Mouse (Mus musculus): Measurements from ENCODE around the gene Tmem143. TPM values are rescaled to one million over a fixed set of nuclear protein-coding genes. Genes with fewer than 3 reads are reported as not detected.
A peak's percentile ranks its signal among the peaks of the same experiment; 100 is the strongest.
"Not testable (repeated sequence)": the region's sequence is repeated elsewhere in the genome, so short reads cannot be mapped to it uniquely, and the experiment has no call there.

Gene Tmem143
- polyA plus RNA-seq, 1 experiment from 2014 or later, result 6.5 TPM

DNA sequence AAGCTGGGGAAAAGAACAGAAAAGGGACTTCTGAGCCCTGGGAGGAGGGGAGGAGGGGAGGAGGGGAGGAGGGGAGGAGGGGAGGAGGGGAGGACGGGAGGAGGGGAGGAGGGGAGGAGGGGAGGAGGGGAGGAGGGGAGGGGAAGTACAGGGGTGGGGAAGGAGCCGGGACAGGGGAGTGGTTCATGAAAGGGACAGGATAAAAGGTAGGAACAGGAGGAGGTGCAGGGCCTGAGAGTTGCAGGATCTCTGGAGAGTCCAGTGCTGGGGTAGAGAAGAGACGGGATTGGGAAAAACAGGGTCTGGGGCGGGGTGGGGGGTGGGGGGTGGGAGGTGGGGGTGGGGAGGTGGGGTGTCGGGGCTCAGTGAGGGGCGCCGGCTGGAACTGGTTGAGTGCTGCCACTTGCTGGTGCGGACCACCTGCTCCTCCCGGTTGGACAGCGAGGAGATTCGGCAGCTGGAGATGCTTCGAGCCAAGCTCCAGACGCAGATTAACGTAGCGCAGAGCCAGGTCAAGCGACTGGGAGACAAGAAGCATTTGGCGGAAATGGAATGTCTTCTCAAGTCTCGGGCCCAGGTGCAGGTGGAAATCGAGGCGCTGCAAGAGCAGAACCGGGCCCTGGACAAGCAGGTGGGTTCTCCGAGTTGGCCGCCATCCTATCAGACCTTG is 32.0 kb downstream of the Tmem143 start:
- Histone ChIP-seq H3K4me2 (ENCODE audit: low read length) (peak overlapping the region; percentile 32), H3K9ac (ENCODE audit: low read depth, low read length) (peak overlapping the region; percentile 41), H3K27me3 (replicated peaks; ENCODE audit: control insufficient read depth, insufficient read depth, low read length) (peaks cover 4% of the 10 kb centered on the region), H3K27ac (ENCODE audit: low read depth, low read length) (no peak overlapping the region), H3K4me1 (ENCODE audit: control insufficient read depth, insufficient read depth, low read depth, low read length) (peaks cover 3% of the 10 kb centered on the region; the same call in 1 of the 2 replicates), H3K9me3 (ENCODE audit: control insufficient read depth, low read length) (peaks cover 3% of the 10 kb centered on the region; the same call in 1 of the 2 replicates), H3K36me3 (ENCODE audit: control insufficient read depth, insufficient read depth, low read length) (no peaks in the 10 kb centered on the region), H3K4me3 (ENCODE audit: low read length) (no peak overlapping the region)
- WGBS, result 10% methylated on average over 21 of the region's 23 CpGs
- no peak for ATAC-seq

DNA sequence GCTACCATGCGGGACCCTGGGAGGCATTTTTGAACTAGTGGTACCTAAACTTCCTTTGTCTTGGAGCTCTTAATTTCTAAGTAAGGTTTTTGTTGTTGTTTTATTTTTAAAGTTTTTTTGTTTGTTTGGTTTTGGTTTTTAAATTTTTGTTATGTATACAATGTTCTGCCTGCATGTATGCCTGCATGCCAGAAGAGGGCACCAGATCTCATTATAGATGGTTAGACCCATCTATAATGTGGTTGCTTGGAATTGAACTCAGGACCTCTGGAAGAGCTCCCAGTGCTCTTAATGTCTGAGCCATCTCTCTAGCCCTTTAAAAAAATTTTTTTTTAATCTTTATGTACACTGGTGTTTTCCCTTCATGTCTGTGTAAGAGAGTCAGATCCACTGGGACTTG is 32.9 kb downstream of the Tmem143 start:
- 97% methylated on average over 1 of the region's 1 CpGs for WGBS
- no peak overlapping the region for H3K4me2 ChIP-seq (ENCODE audit: low read length)
- no peak for ATAC-seq
- peaks cover 4% of the 10 kb centered on the region for H3K27me3 ChIP-seq (replicated peaks; ENCODE audit: control insufficient read depth, insufficient read depth, low read length)
- H3K9me3 ChIP-seq (ENCODE audit: control insufficient read depth, low read length), result peaks cover 3% of the 10 kb centered on the region; the same call in 1 of the 2 replicates
- H3K9ac ChIP-seq (ENCODE audit: low read depth, low read length), result no peak overlapping the region
- no peaks in the 10 kb centered on the region for H3K4me1 ChIP-seq (ENCODE audit: control insufficient read depth, insufficient read depth, low read depth, low read length)
- no peak overlapping the region for H3K4me3 ChIP-seq (ENCODE audit: low read length)
- no peak overlapping the region for H3K27ac ChIP-seq (ENCODE audit: low read depth, low read length)
- no peaks in the 10 kb centered on the region for H3K36me3 ChIP-seq (ENCODE audit: control insufficient read depth, insufficient read depth, low read length)

DNA sequence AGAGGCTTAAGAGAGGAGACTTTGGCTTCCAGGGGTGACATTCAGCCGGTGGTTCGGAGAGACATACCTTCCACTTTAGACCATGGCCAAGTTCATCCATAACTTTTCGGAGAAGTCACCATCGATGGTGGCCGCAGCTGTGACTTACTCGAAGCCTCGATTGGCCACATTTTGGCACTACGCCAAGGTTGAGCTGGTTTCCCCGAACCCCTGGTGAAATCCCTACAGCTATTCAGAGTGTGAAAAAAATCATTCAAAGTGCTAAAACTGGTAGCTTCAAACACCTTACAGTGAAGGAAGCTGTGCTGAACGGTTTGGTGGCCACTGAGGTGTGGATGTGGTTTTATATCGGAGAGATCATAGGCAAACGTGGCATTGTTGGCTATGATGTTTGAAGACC is 37.0 kb downstream of the Tmem143 start:
- not testable (repeated sequence) for H3K4me2 ChIP-seq (ENCODE audit: low read length); H3K4me1 ChIP-seq (ENCODE audit: control insufficient read depth, insufficient read depth, low read depth, low read length); ATAC-seq; H3K9ac ChIP-seq (ENCODE audit: low read depth, low read length); H3K27me3 ChIP-seq (replicated peaks; ENCODE audit: control insufficient read depth, insufficient read depth, low read length); H3K27ac ChIP-seq (ENCODE audit: low read depth, low read length); H3K4me3 ChIP-seq (ENCODE audit: low read length); H3K36me3 ChIP-seq (ENCODE audit: control insufficient read depth, insufficient read depth, low read length); H3K9me3 ChIP-seq (ENCODE audit: control insufficient read depth, low read length)
- 90% methylated on average over 12 of the region's 12 CpGs for WGBS

DNA sequence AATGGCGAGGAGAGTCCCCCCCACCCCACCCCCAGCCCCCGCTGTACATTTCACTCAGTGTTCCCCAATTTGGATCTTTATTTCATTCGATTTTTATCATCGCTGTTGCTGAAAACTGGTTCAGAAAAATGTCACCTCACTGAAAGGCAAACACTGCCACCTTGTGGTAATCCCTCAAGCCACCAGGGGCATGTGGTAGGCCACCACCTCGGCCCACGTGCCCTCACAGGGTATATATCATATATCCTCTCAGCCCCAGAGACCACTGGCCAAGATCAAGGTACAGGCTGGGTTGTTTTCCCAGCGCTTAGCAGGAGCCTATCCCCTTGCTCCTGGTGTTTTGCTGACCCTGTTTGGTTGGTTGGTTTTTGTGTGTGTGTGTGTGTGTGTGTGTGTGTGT is 38.4 kb downstream of the Tmem143 start:
- Histone ChIP-seq H3K9me3 (ENCODE audit: control insufficient read depth, low read length) (peaks cover 3% of the 10 kb centered on the region; the same call in 1 of the 2 replicates), H3K9ac (ENCODE audit: low read depth, low read length) (no peak overlapping the region), H3K27me3 (replicated peaks; ENCODE audit: control insufficient read depth, insufficient read depth, low read length) (no peaks in the 10 kb centered on the region), H3K27ac (ENCODE audit: low read depth, low read length) (no peak overlapping the region), H3K4me2 (ENCODE audit: low read length) (no peak overlapping the region), H3K36me3 (ENCODE audit: control insufficient read depth, insufficient read depth, low read length) (no peaks in the 10 kb centered on the region), H3K4me1 (ENCODE audit: control insufficient read depth, insufficient read depth, low read depth, low read length) (no peaks in the 10 kb centered on the region), H3K4me3 (ENCODE audit: low read length) (no peak overlapping the region)
- WGBS, result 24% methylated on average over 7 of the region's 7 CpGs
- ATAC-seq, result no peak; the same call in 1 of the 2 replicates

DNA sequence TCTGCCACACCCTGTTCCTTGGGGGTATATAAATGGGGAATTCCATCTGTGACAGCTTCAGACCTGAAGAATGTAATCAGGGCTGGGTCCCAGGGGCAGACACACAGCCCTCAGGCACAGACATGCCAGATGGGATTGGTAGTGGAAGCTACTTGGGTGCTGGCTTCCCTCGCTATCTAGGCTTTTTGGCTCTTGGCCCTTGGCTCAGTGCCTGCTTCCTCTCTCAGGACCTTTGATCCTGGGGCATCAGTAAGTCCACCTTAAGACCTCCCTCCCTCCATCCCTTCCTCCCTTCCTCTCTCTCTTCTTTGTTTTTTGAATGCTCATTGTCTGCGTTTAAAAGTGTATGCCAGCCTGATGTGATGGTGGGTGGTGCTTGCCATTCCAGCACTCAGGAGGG is 43.1 kb downstream of the Tmem143 start:
- WGBS, result 47% methylated on average over 2 of the region's 2 CpGs
- H3K36me3 ChIP-seq (ENCODE audit: control insufficient read depth, insufficient read depth, low read length), result no peaks in the 10 kb centered on the region
- H3K4me3 ChIP-seq (ENCODE audit: low read length), result no peak overlapping the region
- H3K9ac ChIP-seq (ENCODE audit: low read depth, low read length), result no peak overlapping the region
- H3K4me1 ChIP-seq (ENCODE audit: control insufficient read depth, insufficient read depth, low read depth, low read length), result no peaks in the 10 kb centered on the region
- H3K27ac ChIP-seq (ENCODE audit: low read depth, low read length), result no peak overlapping the region
- H3K27me3 ChIP-seq (replicated peaks; ENCODE audit: control insufficient read depth, insufficient read depth, low read length), result no peaks in the 10 kb centered on the region
- no peak overlapping the region for H3K4me2 ChIP-seq (ENCODE audit: low read length)
- no peaks in the 10 kb centered on the region for H3K9me3 ChIP-seq (ENCODE audit: control insufficient read depth, low read length)
- ATAC-seq, result no peak

DNA sequence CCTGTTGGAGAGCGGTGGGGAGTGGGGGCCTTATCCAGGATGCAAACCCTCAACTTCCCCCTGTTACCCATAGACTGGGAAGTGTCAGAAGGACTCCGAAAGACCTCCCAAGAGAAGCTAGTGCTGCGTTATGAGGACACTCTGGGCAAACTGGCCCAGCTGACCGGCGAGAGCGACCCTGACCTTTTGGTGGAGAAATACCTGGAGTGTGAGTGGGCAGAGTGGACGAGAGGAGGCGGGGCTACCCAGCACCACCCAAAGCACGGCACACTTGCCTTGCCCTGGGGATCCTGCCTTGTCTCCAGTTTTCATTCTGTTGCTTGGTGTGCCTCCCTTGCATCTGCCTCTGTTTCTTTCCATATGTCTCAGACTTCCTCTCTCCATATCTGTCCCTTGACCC is 45.2 kb downstream of the Tmem143 start:
- Histone ChIP-seq H3K4me3 (ENCODE audit: low read length) (no peak overlapping the region), H3K27ac (ENCODE audit: low read depth, low read length) (no peak overlapping the region), H3K9me3 (ENCODE audit: control insufficient read depth, low read length) (no peaks in the 10 kb centered on the region), H3K9ac (ENCODE audit: low read depth, low read length) (no peak overlapping the region), H3K4me2 (ENCODE audit: low read length) (no peak overlapping the region), H3K4me1 (ENCODE audit: control insufficient read depth, insufficient read depth, low read depth, low read length) (no peaks in the 10 kb centered on the region), H3K36me3 (ENCODE audit: control insufficient read depth, insufficient read depth, low read length) (no peaks in the 10 kb centered on the region), H3K27me3 (replicated peaks; ENCODE audit: control insufficient read depth, insufficient read depth, low read length) (no peaks in the 10 kb centered on the region)
- no peak for ATAC-seq
- 90% methylated on average over 9 of the region's 9 CpGs for WGBS

DNA sequence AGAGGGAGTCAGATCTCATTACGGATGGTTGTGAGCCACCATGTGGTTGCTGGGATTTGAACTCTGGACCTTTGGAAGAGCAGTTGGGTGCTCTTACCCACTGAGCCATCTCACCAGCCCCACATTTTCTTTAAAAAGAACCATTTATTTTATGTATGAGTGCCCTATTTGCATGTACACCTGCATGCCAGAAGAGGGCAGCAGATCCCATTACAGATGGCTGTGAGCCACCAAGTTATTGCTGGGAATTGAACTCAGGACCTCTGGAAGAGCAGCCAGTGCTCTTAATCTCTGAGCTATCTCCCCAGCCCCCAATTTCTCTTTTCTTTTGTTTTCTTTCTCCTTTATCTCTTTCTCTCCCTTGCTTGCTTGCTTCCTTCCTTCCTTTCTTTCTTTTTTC is 46.5 kb downstream of the Tmem143 start:
- H3K9me3 ChIP-seq (ENCODE audit: control insufficient read depth, low read length); H3K27me3 ChIP-seq (replicated peaks; ENCODE audit: control insufficient read depth, insufficient read depth, low read length); H3K4me2 ChIP-seq (ENCODE audit: low read length); H3K9ac ChIP-seq (ENCODE audit: low read depth, low read length); H3K27ac ChIP-seq (ENCODE audit: low read depth, low read length); H3K4me3 ChIP-seq (ENCODE audit: low read length); ATAC-seq; H3K4me1 ChIP-seq (ENCODE audit: control insufficient read depth, insufficient read depth, low read depth, low read length); H3K36me3 ChIP-seq (ENCODE audit: control insufficient read depth, insufficient read depth, low read length): not testable (repeated sequence)
- WGBS, result 80% methylated on average over 1 of the region's 1 CpGs

DNA sequence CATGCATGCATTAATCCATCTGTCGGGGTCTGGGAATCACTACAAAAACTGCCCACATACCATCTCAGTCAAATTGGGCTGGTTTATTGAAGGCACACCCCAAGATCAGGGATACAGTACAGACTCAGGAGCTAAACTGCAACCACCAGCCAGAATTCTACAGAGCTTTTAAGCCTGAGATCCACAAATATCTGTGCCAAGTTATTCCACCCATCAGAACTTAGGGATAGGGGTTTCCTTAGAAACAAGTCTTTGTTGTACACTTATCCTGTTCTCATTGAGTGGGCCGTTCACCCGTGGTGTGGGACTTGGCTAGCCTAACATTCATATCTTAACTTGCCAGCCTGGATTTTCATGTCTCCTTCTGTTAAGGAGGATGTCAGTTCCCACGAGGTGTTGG is 52.3 kb downstream of the Tmem143 start:
- H3K9ac ChIP-seq (ENCODE audit: low read depth, low read length), result no peak overlapping the region
- H3K27me3 ChIP-seq (replicated peaks; ENCODE audit: control insufficient read depth, insufficient read depth, low read length), result no peaks in the 10 kb centered on the region
- no peak overlapping the region for H3K4me3 ChIP-seq (ENCODE audit: low read length)
- H3K4me1 ChIP-seq (ENCODE audit: control insufficient read depth, insufficient read depth, low read depth, low read length), result no peaks in the 10 kb centered on the region
- no peak for ATAC-seq
- H3K27ac ChIP-seq (ENCODE audit: low read depth, low read length), result no peak overlapping the region
- WGBS, result 67% methylated on average over 4 of the region's 4 CpGs
- no peaks in the 10 kb centered on the region for H3K36me3 ChIP-seq (ENCODE audit: control insufficient read depth, insufficient read depth, low read length)
- H3K4me2 ChIP-seq (ENCODE audit: low read length), result no peak overlapping the region
- no peaks in the 10 kb centered on the region for H3K9me3 ChIP-seq (ENCODE audit: control insufficient read depth, low read length)

DNA sequence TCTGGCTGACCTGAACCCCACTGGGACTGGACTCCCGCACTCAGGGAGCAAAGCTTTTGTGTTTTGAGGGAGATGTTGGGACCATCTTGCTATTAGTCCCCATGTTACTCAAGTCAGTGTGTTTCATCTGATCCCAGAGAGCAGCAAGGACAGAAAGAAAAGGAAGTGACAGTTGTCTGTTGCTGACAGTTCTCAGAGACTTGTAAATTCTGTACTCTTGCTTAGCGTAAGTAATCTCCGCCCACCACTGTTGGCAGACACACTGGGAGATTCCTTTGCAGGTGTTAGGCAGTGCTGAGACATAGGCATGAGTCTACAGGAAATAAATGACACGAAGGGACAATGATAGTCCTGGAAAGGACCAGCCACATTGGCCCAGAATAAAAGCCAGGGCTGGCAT is 59.9 kb downstream of the Tmem143 start:
- 73% methylated on average over 4 of the region's 4 CpGs for WGBS
- H3K27ac ChIP-seq (ENCODE audit: low read depth, low read length), result no peak overlapping the region

More for the DNA sequence above, 59.9 kb downstream of the Tmem143 start:
- Histone ChIP-seq H3K4me2 (ENCODE audit: low read length) (no peak overlapping the region), H3K4me1 (ENCODE audit: control insufficient read depth, insufficient read depth, low read depth, low read length) (no peaks in the 10 kb centered on the region), H3K9ac (ENCODE audit: low read depth, low read length) (no peak overlapping the region), H3K36me3 (ENCODE audit: control insufficient read depth, insufficient read depth, low read length) (no peaks in the 10 kb centered on the region), H3K9me3 (ENCODE audit: control insufficient read depth, low read length) (no peaks in the 10 kb centered on the region), H3K4me3 (ENCODE audit: low read length) (no peak overlapping the region), H3K27me3 (replicated peaks; ENCODE audit: control insufficient read depth, insufficient read depth, low read length) (no peaks in the 10 kb centered on the region)
- no peak for ATAC-seq
